Mouse (Mus musculus) B cell, adult 2 months (primary cell): ENCODE results near the gene Slc16a10.

Experiments used
- DNase-seq, 2 experiments: peaks; one replicate each; pipeline ENCODE4 v3.0.0; 2022

Gene Slc16a10

GRCm38 (mm10) chr10:40105174-40105573, 36.9 kb downstream of the Slc16a10 start:
- DNase-seq, result no peak

GRCm38 (mm10) chr10:40103790-40104189, 38.3 kb downstream of the Slc16a10 start:
- no peak for DNase-seq

GRCm38 (mm10) chr10:40102986-40103385, 39.1 kb downstream of the Slc16a10 start:
- DNase-seq, result no peak

- DNase-seq, result no peak
Measured at GRCm38 (mm10) chr10:40102166-40102565, 39.9 kb downstream of the Slc16a10 start.

GRCm38 (mm10) chr10:40098441-40098840, 43.6 kb downstream of the Slc16a10 start:
- DNase-seq, result no peak

- no peak for DNase-seq
Measured at GRCm38 (mm10) chr10:40097519-40097918, 44.5 kb downstream of the Slc16a10 start.

- no peak for DNase-seq
Measured at GRCm38 (mm10) chr10:40094752-40095151, 47.3 kb downstream of the Slc16a10 start.

- no peak for DNase-seq
Measured at GRCm38 (mm10) chr10:40093526-40093925, 48.5 kb downstream of the Slc16a10 start.

GRCm38 (mm10) chr10:40091455-40091854, 50.6 kb downstream of the Slc16a10 start:
- DNase-seq, result no peak

- DNase-seq, result no peak
Measured at GRCm38 (mm10) chr10:40090504-40091428, 51.3 kb downstream of the Slc16a10 start.

- DNase-seq, result no peak
Measured at GRCm38 (mm10) chr10:40084332-40085093, 57.5 kb downstream of the Slc16a10 start.

- DNase-seq, result no peak
Measured at GRCm38 (mm10) chr10:40083556-40083955, 58.5 kb downstream of the Slc16a10 start.

- no peak for DNase-seq
Measured at GRCm38 (mm10) chr10:40082668-40083067, 59.4 kb downstream of the Slc16a10 start.

GRCm38 (mm10) chr10:40080533-40080932, 61.5 kb downstream of the Slc16a10 start:
- no peak for DNase-seq

GRCm38 (mm10) chr10:40079256-40079655, 62.8 kb downstream of the Slc16a10 start:
- DNase-seq, result no peak

- no peak for DNase-seq
Measured at GRCm38 (mm10) chr10:40077960-40078353, 64.1 kb downstream of the Slc16a10 start.

- no peak for DNase-seq
Measured at GRCm38 (mm10) chr10:40077346-40077959, 64.6 kb downstream of the Slc16a10 start.

- no peak for DNase-seq
Measured at GRCm38 (mm10) chr10:40073608-40074007, 68.5 kb downstream of the Slc16a10 start.

GRCm38 (mm10) chr10:40070684-40071083, 71.4 kb downstream of the Slc16a10 start:
- no peak for DNase-seq

GRCm38 (mm10) chr10:40069270-40069669, 72.8 kb downstream of the Slc16a10 start:
- no peak for DNase-seq

GRCm38 (mm10) chr10:40068595-40068994, 73.5 kb downstream of the Slc16a10 start:
- DNase-seq, result peak; percentile 15 to 17

GRCm38 (mm10) chr10:40067529-40067928, 74.5 kb downstream of the Slc16a10 start:
- DNase-seq, result no peak

GRCm38 (mm10) chr10:40067071-40067470, 75.0 kb downstream of the Slc16a10 start:
- DNase-seq, result no peak
